Mouse (Mus musculus): ENCODE measurements around the gene Nuak2. TPM values are rescaled to one million over a fixed set of nuclear protein-coding genes. Genes with fewer than 3 reads are reported as not detected.
A peak's percentile ranks its signal among the peaks of the same experiment; 100 is the strongest.

Gene Nuak2
- polyA plus RNA-seq, 1 experiment from 2014 or later = 105 TPM

DNA sequence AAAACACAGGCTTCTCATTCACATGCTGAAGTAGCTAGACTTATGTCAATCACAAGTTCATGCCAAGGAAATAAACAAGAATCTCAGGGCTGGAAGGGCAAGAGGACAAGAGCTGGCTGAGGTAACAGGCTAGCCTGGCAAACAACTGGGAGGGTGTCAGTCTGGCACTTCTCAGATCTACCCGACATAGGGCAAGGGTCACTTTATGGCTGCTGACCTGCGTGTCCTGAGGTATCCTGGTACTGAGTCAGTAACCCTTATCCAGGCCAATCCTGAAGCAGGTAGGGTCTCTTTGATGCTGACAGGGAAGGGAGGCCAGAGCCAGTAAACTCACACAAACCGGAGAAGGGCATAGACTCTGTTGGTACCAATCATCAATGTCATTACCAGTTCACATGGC is 12.6 kb downstream of the Nuak2 start:
- H3K9ac ChIP-seq (ENCODE audit: low read length) = no peak overlapping the region
- DNase-seq (ENCODE audit: low spot score, missing footprints) (no peak), ATAC-seq (ENCODE audit: low FRiP score) (no peak)
- 83% methylated on average over 3 of the region's 3 CpGs for WGBS
- no peak overlapping the region for H3K4me2 ChIP-seq
- H3K9me3 ChIP-seq (ENCODE audit: control insufficient read depth, low read length) = no peaks in the 10 kb centered on the region
- peaks cover 64% of the 10 kb centered on the region for H3K36me3 ChIP-seq (ENCODE audit: control insufficient read depth, insufficient read depth, low read length)
- no peaks in the 10 kb centered on the region for H3K27me3 ChIP-seq (ENCODE audit: control insufficient read depth, insufficient read depth, low read length)
- no peak overlapping the region for H3K4me3 ChIP-seq (ENCODE audit: low read depth, low read length)
- H3K4me1 ChIP-seq (ENCODE audit: control insufficient read depth, insufficient read depth, low read length) = peaks cover 93% of the 10 kb centered on the region
- H3K27ac ChIP-seq (ENCODE audit: low read depth, low read length) = 0 out of 2 replicates have a peak overlapping the region, but pooled peaks have one; percentile 2

DNA sequence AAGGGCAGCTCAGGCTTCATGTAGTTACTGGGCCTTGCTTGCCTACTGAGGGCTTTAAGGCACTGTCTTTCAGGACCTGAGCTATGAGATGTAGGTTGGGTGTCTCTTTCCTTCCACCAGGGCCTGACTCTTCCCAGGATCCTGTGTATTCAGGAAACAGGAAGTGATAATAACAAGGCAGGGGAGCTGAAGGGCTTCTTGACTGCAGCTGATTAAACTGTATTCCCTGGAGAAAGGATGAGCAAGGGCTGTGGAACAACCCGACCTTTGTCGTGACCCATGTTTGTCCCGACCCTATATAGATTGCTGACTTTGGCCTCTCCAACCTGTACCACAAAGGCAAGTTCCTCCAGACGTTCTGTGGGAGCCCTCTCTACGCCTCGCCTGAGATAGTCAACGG is 13.7 kb downstream of the Nuak2 start:
- no peak for DNase-seq (ENCODE audit: low spot score, missing footprints)
- Histone ChIP-seq H3K27me3 (ENCODE audit: control insufficient read depth, insufficient read depth, low read length) (no peaks in the 10 kb centered on the region), H3K27ac (ENCODE audit: low read depth, low read length) (peak overlapping the region; percentile 58), H3K9ac (ENCODE audit: low read length) (no peak overlapping the region), H3K9me3 (ENCODE audit: control insufficient read depth, low read length) (no peaks in the 10 kb centered on the region), H3K4me3 (ENCODE audit: low read depth, low read length) (no peak overlapping the region), H3K4me2 (no peak overlapping the region), H3K4me1 (ENCODE audit: control insufficient read depth, insufficient read depth, low read length) (peaks cover 92% of the 10 kb centered on the region), H3K36me3 (ENCODE audit: control insufficient read depth, insufficient read depth, low read length) (peaks cover 63% of the 10 kb centered on the region)
- 76% methylated on average over 7 of the region's 7 CpGs for WGBS
- ATAC-seq (ENCODE audit: low FRiP score) = no peak

DNA sequence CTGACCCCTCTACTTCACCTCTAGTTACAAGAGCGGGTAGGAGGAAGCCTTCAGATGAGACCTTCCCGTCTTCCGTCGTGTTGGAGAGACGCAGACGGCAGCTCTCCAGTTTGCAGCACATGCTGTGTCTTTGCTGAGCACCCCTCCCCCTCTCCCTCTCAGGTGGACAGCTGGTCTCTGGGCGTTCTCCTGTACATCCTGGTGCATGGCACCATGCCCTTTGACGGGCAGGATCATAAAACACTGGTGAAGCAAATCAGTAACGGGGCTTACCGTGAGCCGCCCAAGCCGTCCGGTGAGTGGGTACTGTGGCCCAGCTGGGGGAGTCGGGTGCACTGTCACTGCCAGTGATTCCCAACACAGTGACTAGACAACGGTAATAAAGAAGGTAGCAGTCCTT is 14.5 kb downstream of the Nuak2 start:
- H3K4me1 ChIP-seq (ENCODE audit: control insufficient read depth, insufficient read depth, low read length) = peaks cover 93% of the 10 kb centered on the region
- H3K27ac ChIP-seq (ENCODE audit: low read depth, low read length) = peak overlapping the region; percentile 58
- ATAC-seq (ENCODE audit: low FRiP score) (no peak), DNase-seq (ENCODE audit: low spot score, missing footprints) (no peak)
- H3K9ac ChIP-seq (ENCODE audit: low read length) = no peak overlapping the region
- H3K9me3 ChIP-seq (ENCODE audit: control insufficient read depth, low read length) = no peaks in the 10 kb centered on the region
- H3K36me3 ChIP-seq (ENCODE audit: control insufficient read depth, insufficient read depth, low read length) = peaks cover 58% of the 10 kb centered on the region
- H3K4me3 ChIP-seq (ENCODE audit: low read depth, low read length) = no peak overlapping the region
- H3K4me2 ChIP-seq = no peak overlapping the region
- no peaks in the 10 kb centered on the region for H3K27me3 ChIP-seq (ENCODE audit: control insufficient read depth, insufficient read depth, low read length)
- 56% methylated on average over 15 of the region's 15 CpGs for WGBS

DNA sequence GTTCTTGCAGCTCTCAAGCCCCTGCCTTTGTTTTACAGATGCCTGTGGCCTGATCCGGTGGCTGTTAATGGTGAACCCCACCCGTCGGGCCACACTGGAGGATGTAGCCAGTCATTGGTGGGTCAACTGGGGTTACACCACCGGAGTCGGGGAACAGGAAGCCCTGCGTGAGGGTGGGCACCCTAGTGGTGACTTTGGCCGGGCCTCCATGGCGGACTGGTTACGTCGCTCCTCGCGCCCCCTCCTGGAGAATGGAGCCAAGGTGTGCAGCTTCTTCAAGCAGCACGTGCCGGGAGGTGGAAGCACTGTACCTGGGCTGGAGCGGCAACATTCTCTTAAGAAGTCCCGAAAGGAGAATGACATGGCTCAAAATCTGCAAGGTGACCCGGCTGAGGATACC is 15.4 kb downstream of the Nuak2 start:
- ATAC-seq (ENCODE audit: low FRiP score) = no peak
- H3K4me1 ChIP-seq (ENCODE audit: control insufficient read depth, insufficient read depth, low read length) = peaks cover 93% of the 10 kb centered on the region

DNA sequence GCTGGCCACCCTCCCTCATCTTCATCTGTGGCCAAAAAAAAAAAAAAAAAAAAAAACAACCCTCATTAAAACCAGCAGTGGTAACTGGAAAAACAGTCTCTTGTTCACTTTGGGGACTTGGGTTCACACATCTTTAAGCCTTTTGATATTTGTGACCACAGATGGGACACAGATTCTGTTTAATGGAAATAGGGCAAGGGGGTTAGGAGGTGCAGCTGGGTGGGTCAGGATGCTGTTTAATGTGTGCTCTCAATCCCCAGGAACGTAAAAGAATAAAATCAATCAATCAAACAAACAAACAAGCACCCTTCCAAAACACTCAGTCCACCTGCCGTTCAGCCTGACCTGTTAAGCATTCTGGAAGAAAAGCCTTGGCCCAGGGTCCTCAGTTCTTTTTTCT is 17.3 kb downstream of the Nuak2 start:
- 0 out of 2 replicates have a peak overlapping the region, but pooled peaks have one; percentile 27 for H3K9ac ChIP-seq (ENCODE audit: low read length)
- H3K4me3 ChIP-seq (ENCODE audit: low read depth, low read length) = no peak overlapping the region

More for the DNA sequence above, 15.4 kb downstream of the Nuak2 start:
- Histone ChIP-seq H3K27ac (ENCODE audit: low read depth, low read length) (peak overlapping the region; percentile 89), H3K36me3 (ENCODE audit: control insufficient read depth, insufficient read depth, low read length) (peaks cover 49% of the 10 kb centered on the region), H3K27me3 (ENCODE audit: control insufficient read depth, insufficient read depth, low read length) (no peaks in the 10 kb centered on the region), H3K9ac (ENCODE audit: low read length) (peak overlapping the region; percentile 17; the same call in 1 of the 2 replicates), H3K4me3 (ENCODE audit: low read depth, low read length) (no peak overlapping the region), H3K9me3 (ENCODE audit: control insufficient read depth, low read length) (no peaks in the 10 kb centered on the region), H3K4me2 (no peak overlapping the region)
- no peak for DNase-seq (ENCODE audit: low spot score, missing footprints)
- 84% methylated on average over 17 of the region's 17 CpGs for WGBS

DNA sequence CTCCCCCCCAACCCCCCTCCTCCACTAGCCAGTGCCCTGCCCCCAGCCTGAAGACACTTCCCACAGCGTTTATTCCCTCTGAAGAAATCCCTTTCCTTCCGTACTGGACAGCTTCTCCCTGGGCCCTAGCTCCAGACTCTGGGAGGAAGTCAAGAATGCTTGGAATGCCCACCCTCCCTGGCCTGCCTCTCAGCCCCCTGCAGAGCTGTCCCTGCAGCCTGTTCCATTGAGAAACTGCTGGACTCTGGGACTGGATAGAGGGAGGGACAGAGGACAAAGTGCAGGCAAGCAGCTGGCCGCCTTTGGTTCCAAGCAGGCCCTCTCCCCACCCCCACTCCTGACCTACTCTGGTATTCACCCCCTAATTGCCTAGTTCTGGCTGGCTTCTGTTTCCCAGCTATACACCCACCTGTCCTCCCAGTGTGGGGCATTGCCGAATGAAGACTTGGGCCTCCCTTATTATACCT is 17.8 kb downstream of the Nuak2 start:
- DNase-seq (ENCODE audit: low spot score, missing footprints) (peak; percentile 96), ATAC-seq (ENCODE audit: low FRiP score) (peak; percentile 88)
- peak overlapping the region; percentile 16; the same call in 1 of the 2 replicates for H3K4me2 ChIP-seq
- H3K4me1 ChIP-seq (ENCODE audit: control insufficient read depth, insufficient read depth, low read length) = peaks cover 89% of the 10 kb centered on the region
- H3K4me3 ChIP-seq (ENCODE audit: low read depth, low read length) = no peak overlapping the region
- WGBS = 2% methylated on average over 4 of the region's 4 CpGs
- H3K9ac ChIP-seq (ENCODE audit: low read length) = 0 out of 2 replicates have a peak overlapping the region, but pooled peaks have one; percentile 25
- peak overlapping the region; percentile 89 for H3K27ac ChIP-seq (ENCODE audit: low read depth, low read length)
- peaks cover 30% of the 10 kb centered on the region for H3K36me3 ChIP-seq (ENCODE audit: control insufficient read depth, insufficient read depth, low read length)
- H3K9me3 ChIP-seq (ENCODE audit: control insufficient read depth, low read length) = no peaks in the 10 kb centered on the region
- H3K27me3 ChIP-seq (ENCODE audit: control insufficient read depth, insufficient read depth, low read length) = no peaks in the 10 kb centered on the region

More for the DNA sequence above, 17.3 kb downstream of the Nuak2 start:
- Histone ChIP-seq H3K27me3 (ENCODE audit: control insufficient read depth, insufficient read depth, low read length) (no peaks in the 10 kb centered on the region), H3K36me3 (ENCODE audit: control insufficient read depth, insufficient read depth, low read length) (peaks cover 35% of the 10 kb centered on the region), H3K4me1 (ENCODE audit: control insufficient read depth, insufficient read depth, low read length) (peaks cover 94% of the 10 kb centered on the region), H3K4me2 (no peak overlapping the region), H3K9me3 (ENCODE audit: control insufficient read depth, low read length) (no peaks in the 10 kb centered on the region), H3K27ac (ENCODE audit: low read depth, low read length) (peak overlapping the region; percentile 89)
- ATAC-seq (ENCODE audit: low FRiP score) (no peak), DNase-seq (ENCODE audit: low spot score, missing footprints) (no peak)
- 2% methylated on average over 2 of the region's 2 CpGs for WGBS

DNA sequence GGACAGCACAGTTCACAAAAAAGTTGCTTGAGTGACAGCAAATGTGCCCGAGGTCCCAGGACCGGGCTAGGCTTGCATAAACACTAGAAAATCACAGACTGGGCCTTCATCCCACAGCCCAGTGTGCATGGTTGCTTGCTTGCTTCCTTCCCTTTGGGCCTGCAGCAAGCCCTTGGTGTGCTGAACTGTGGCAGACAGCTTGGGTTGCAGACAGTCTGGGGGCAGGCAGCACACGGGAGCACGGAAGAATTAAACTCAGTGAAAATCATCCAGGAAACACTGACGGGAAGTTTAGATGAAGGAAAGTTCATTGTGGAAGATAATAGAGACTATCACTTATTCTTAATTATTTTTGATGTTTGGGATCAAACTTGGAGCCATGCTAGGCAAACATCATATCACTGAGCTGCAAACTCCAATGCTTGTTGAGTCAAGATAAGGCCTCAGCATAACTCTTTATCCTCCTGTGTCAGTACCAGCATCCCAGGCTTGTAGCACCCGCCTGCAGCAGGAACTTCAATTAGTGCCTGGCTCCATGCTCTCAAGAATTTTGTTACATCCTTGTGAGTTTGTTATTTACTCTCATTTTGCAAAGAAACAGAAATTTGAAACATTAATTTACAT is 18.4 kb downstream of the Nuak2 start:
- H3K27me3 ChIP-seq (ENCODE audit: control insufficient read depth, insufficient read depth, low read length) = no peaks in the 10 kb centered on the region
- H3K27ac ChIP-seq (ENCODE audit: low read depth, low read length) = peak overlapping the region; percentile 89
- H3K36me3 ChIP-seq (ENCODE audit: control insufficient read depth, insufficient read depth, low read length) = peaks cover 27% of the 10 kb centered on the region
- peaks cover 86% of the 10 kb centered on the region for H3K4me1 ChIP-seq (ENCODE audit: control insufficient read depth, insufficient read depth, low read length)
- 0 out of 2 replicates have a peak overlapping the region, but pooled peaks have one; percentile 25 for H3K9ac ChIP-seq (ENCODE audit: low read length)
- 13% methylated on average over 6 of the region's 6 CpGs for WGBS
- H3K4me2 ChIP-seq = peak overlapping the region; percentile 16; the same call in 1 of the 2 replicates
- DNase-seq (ENCODE audit: low spot score, missing footprints) = peak; percentile 91
- H3K4me3 ChIP-seq (ENCODE audit: low read depth, low read length) = no peak overlapping the region
- no peaks in the 10 kb centered on the region for H3K9me3 ChIP-seq (ENCODE audit: control insufficient read depth, low read length)
- peak; percentile 31; the same call in 1 of the 2 replicates for ATAC-seq (ENCODE audit: low FRiP score)

DNA sequence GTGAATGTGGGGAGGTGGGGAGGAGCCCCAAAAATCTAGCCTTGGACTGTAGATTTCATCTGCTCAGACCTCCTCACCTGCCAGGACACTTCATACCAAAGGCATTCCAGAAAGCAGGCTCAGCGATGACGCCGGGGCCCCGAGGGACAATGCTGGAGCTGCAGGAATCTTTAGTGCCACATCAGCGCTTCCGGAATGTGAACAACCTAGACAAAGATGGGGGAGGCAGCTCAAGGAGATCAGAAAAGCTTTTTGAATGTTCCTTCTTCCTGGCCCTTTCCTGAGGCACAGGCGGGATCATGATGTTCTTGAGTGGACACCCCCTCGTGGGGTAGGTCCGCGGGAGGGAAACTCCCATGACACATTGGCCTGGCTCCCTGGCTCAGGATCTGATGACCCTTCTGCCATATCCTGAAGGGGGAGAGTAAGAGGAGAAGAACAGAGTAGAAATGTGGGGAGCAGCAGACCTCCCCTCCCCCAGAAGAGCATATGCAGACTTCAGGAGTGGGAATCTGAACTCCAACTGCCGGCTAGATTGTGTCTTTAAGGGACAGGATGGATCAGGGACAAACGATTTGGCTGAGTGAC is 19.5 kb downstream of the Nuak2 start:
- H3K4me3 ChIP-seq (ENCODE audit: low read depth, low read length) = no peak overlapping the region
- peak; percentile 90 for DNase-seq (ENCODE audit: low spot score, missing footprints)
- 35% methylated on average over 12 of the region's 12 CpGs for WGBS
- no peaks in the 10 kb centered on the region for H3K27me3 ChIP-seq (ENCODE audit: control insufficient read depth, insufficient read depth, low read length)
- ATAC-seq (ENCODE audit: low FRiP score) = no peak
- H3K9me3 ChIP-seq (ENCODE audit: control insufficient read depth, low read length) = no peaks in the 10 kb centered on the region
- peak overlapping the region; percentile 34; the same call in 1 of the 2 replicates for H3K9ac ChIP-seq (ENCODE audit: low read length)
- peak overlapping the region; percentile 89 for H3K27ac ChIP-seq (ENCODE audit: low read depth, low read length)
- H3K4me2 ChIP-seq = no peak overlapping the region
- peaks cover 19% of the 10 kb centered on the region for H3K36me3 ChIP-seq (ENCODE audit: control insufficient read depth, insufficient read depth, low read length)
- peaks cover 74% of the 10 kb centered on the region for H3K4me1 ChIP-seq (ENCODE audit: control insufficient read depth, insufficient read depth, low read length)

DNA sequence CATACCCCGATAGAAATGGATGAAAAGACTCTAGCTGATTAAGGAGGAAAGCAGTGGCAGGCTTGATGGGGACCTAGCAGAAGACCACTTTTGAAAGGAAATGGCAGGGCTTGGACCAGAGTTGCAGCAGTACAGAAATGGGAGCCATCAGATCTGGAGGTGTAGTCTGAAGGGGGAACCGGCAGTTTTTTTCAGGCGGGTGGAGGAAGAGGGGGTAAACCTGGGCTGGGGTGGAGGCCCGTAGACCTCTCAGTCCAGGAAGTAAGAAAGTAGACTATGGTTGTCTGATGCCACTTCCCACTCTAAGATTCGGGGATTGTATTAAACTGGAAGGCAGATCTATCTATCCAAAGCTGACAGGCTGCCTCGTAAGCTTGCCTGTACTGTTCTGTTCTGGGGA is 21.0 kb downstream of the Nuak2 start:
- 70% methylated on average over 6 of the region's 6 CpGs for WGBS
- ATAC-seq (ENCODE audit: low FRiP score) (no peak), DNase-seq (ENCODE audit: low spot score, missing footprints) (no peak)
- no peaks in the 10 kb centered on the region for H3K9me3 ChIP-seq (ENCODE audit: control insufficient read depth, low read length)
- peaks cover 7% of the 10 kb centered on the region for H3K36me3 ChIP-seq (ENCODE audit: control insufficient read depth, insufficient read depth, low read length)
- no peak overlapping the region for H3K4me3 ChIP-seq (ENCODE audit: low read depth, low read length)
- H3K4me1 ChIP-seq (ENCODE audit: control insufficient read depth, insufficient read depth, low read length) = peaks cover 59% of the 10 kb centered on the region
- H3K27me3 ChIP-seq (ENCODE audit: control insufficient read depth, insufficient read depth, low read length) = no peaks in the 10 kb centered on the region
- H3K27ac ChIP-seq (ENCODE audit: low read depth, low read length) = no peak overlapping the region
- no peak overlapping the region for H3K4me2 ChIP-seq
- H3K9ac ChIP-seq (ENCODE audit: low read length) = no peak overlapping the region
